Mouse (Mus musculus): Measurements from ENCODE around the gene Pbld2.

- TF ChIP-seq USF1 (IDR thresholded peaks at IDR 0.05; ENCODE audit: low read depth, low read length) (no peak), CTCF (IDR thresholded peaks at IDR 0.05 in 2 of 3, conservative IDR thresholded peaks at IDR 0.05 in 1 of 3; ENCODE audit: control insufficient read depth in 1 of 3, insufficient read depth in 1 of 3, low read depth in 2 of 3, low read length in 3 of 3, poor library complexity in 1 of 3, severe bottlenecking in 1 of 3) (no peak), POLR2A (IDR thresholded peaks at IDR 0.05; ENCODE audit: control insufficient read depth in 1 of 2, insufficient read depth in 1 of 2, low read depth in 1 of 2, low read length in 2 of 2, poor library complexity in 1 of 2) (no peak), POLR2AphosphoS5 (IDR thresholded peaks at IDR 0.05; ENCODE audit: borderline replicate concordance, low read depth, low read length) (no peak), MAX (IDR thresholded peaks at IDR 0.05; ENCODE audit: low read length) (no peak), GATA1 (IDR thresholded peaks at IDR 0.05; ENCODE audit: low read depth, low read length) (no peak), ZKSCAN1 (IDR thresholded peaks at IDR 0.05; ENCODE audit: low read depth, low read length) (no peak), ETS1 (IDR thresholded peaks at IDR 0.05; ENCODE audit: low read depth, low read length) (no peak), CHD2 (IDR thresholded peaks at IDR 0.05; ENCODE audit: low read length) (no peak), ZMIZ1 (IDR thresholded peaks at IDR 0.05; ENCODE audit: low read depth, low read length) (no peak), HCFC1 (IDR thresholded peaks at IDR 0.05; ENCODE audit: low read depth, low read length) (no peak), ELF1 (IDR thresholded peaks at IDR 0.05; ENCODE audit: low read depth, low read length) (no peak)
Observed at GRCm38 (mm10) chr10:63047751-63048150, 23.6 kb downstream of the Pbld2 start.

All from MEL (cell line).